Mouse (Mus musculus): ENCODE results near the gene Mcam. TPM values are rescaled to one million over a fixed set of nuclear protein-coding genes. Genes with fewer than 3 reads are reported as not detected.

The Mcam gene
- total RNA-seq (2021): 100 to 1,000 TPM; 156 to 169 TPM
- long read RNA-seq, experiment 1, transcript Mcam-201 (16 exons, 2,989 nt): major isoform, 20 of 65 reads
- long read RNA-seq, experiment 1, transcript Mcam-202 (15 exons, 2,772 nt): minor isoform, 11 of 65 reads
- long read RNA-seq, experiment 1, partial matches to known transcripts: 28 of 65 reads
- long read RNA-seq, experiment 1, other reads (novel, unspliced or antisense): 6 of 65 reads
- long read RNA-seq, experiment 2, transcript Mcam-202 (15 exons, 2,772 nt): minor isoform, 18 of 109 reads
- long read RNA-seq, experiment 2, transcript Mcam-201 (16 exons, 2,989 nt): major isoform, 44 of 109 reads
- long read RNA-seq, experiment 2, partial matches to known transcripts: 40 of 109 reads
- long read RNA-seq, experiment 2, other reads (novel, unspliced or antisense): 7 of 109 reads

DNA sequence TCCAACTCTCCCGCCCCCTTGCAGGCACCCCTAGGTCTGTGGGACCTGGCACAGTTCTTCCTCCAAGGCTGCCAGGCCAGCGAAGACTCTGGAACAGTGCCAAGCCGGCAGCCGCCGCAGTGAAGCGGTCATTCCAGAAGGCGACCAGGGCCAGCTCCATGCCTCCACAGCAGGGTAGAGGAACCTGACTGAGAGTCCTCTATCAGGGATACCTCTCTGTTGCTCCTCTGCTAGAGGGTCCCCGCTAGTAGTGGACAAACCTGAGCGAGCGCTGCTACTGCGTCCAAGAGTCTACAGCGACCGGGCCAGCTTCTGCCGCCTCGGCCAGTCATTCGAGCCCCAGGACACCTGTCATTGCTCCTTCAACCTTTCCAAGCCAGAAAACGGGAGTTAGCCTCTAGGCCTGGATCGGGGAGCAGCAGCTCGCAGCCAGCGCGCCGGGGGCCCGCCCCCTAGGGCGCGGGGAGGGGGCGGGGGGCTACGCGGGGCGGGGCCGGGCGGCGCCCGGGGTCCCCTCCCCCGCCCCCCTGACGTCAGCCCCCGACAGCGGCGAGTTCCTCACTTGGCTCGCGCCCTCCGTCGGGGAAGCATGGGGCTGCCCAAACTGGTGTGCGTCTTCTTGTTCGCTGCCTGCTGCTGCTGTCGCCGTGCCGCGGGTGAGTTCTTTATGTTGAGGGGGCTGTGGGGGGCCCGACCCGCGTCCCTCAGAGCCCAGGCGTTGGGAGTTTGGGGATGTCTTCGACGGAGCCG, at the start of gene Mcam:
Gene Mcam, plus strand, starts transcription at position 369 of the 750 bp plus-strand sequence.
- DNase-seq (ENCODE audit: low spot score in 2 of 2): peak; percentile 62 to 71

DNA sequence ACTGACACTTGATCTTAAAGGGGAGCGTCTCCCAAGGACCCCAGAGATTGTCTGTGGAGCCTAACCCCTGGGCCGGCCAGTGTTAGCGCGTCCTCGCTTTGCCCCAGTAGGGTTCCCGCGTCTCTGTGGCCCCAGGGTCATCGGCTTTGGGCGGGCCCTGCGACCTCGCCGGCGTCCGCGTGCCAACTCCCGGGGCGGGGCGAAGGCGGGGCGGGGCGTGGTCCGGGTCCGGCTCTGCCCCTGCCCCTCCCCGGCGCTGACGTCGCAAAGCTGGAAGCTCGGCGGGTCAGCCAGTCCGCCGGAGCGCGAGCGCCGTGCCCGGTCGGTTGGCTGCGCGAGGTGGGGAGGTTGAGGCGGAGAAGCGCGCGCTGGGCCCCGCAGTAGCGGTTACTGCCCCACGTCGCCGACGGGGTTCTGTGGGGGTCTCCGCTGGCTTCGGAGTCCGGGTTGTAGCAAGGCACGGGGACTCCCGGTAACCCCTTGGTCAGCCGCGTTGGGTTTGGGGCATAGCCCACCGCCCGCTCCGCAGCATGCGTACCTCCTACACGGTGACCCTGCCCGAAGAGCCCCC, 49.5 kb upstream of the Mcam start:
- DNase-seq (ENCODE audit: low spot score in 2 of 2): peak; percentile 90 to 92

DNA sequence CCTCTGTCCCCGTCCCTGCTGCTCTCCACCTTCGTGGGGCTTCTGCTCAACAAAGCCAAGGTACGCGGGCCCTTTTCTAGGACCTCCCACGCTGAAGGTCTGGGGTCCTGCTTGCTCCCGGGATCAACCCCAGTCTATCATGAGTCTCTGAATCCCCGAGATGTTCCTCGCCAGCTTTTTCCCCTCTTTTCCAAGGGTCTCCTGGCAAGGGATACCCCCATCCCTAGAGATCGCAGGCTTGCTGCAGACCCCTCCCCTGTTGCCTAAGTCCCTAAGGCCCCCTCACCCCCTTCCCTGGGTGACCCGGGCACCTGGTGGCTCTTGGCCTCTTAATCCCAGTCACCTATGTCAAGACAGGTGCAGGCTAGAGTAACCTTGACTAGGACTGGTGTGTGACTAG, 49.0 kb upstream of the Mcam start:
- no peak for DNase-seq (ENCODE audit: low spot score in 2 of 2)

DNA sequence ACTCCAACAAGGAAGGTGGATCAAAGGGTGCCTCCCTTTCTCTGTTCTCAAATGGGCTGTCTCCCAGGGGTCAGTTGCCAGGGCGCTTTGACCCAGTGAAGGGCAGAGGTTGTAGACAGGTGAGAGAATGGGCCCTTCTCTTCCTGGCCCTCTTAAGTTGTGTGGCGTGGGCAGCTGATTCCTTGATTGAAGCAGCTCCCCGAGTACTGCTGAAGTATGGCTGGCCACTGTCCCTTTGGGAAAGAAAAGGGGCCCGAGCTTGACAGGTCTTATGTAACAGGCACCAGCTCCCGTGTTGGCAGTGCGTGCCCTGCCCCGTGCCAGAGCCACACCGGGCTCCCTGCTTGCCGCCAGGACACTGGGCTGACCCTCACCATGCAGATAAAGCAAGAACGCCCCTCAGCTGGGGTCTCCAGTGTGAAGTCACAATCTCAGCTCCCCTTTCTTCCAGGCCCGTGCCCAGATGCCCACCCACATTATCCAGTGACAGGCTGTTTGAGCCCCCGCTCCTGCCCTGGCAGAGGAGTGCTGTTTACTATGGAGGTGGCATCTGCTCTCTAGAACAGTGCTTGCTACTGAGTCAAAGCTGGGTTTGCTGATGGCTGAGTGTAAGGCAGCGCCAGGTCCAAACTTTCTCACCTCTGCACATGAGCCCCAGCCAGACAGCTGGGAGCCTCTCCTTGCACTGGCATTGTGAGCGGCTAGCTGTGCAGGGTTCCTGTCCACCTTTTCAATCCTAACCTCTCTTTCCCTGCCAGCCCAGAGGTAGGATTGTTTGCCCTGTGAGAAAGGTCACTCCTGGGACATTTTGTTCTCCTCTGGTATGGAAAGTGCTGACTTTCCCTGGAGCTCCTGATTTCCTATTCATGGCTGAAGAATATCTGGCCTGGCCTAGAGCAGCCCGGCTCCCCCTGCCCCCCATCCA, 48.3 kb upstream of the Mcam start:
- no peak for DNase-seq (ENCODE audit: low spot score in 2 of 2)

DNA sequence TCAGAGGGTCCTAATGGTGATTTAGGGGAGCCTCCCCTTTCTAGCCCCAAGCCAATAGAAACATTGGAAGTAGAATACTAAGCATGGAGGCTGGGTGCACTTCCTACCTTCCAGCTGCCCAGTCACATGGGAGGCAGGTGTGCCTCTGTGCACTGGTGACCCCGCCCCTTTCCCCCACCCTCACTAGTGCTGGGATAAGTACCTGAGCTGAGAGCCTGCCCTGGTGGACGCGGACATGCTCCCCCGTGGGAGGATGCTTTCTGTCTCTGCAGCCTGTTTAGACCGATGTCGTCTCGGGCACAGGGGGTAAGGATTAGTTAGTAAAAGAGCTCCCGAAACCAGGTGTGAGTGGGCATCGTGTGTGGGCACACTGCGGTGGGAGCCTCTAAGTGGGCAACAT, 47.3 kb upstream of the Mcam start:
- DNase-seq (ENCODE audit: low spot score in 2 of 2): no peak

DNA sequence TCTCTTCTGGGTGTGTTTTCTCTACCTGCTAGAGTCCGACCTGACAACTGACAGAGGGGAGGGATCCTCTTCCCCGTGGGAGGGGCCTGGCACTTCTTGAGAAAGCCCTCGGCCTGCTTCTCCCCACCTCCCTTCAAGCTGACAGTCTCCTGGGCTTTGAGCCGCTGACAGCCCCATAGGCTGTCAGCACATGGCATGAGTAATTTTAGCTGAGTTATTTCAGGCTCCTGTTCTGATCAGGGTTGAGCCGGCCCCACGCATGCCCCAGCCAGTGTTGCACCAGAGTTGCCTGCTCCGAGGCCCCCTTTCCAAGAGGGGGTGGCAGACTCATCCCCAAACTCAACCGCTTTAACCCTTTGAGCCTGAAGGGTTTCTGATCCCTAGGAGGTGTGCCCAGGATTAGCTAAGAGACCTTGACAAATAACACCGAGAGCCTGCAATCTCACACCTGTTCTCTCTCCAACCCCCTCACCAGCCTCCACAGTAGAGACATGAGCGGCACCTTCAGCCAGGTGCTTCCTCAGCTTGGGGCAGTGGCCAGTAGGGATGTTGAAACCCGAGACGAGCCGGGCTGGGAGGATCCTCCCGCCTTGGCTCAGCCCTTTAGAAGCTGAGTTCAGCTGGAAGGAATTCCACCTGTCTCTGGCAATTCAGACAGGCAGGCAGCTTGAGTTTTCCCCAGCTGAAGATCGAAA, 46.4 kb upstream of the Mcam start:
- no peak for DNase-seq (ENCODE audit: low spot score in 2 of 2)

DNA sequence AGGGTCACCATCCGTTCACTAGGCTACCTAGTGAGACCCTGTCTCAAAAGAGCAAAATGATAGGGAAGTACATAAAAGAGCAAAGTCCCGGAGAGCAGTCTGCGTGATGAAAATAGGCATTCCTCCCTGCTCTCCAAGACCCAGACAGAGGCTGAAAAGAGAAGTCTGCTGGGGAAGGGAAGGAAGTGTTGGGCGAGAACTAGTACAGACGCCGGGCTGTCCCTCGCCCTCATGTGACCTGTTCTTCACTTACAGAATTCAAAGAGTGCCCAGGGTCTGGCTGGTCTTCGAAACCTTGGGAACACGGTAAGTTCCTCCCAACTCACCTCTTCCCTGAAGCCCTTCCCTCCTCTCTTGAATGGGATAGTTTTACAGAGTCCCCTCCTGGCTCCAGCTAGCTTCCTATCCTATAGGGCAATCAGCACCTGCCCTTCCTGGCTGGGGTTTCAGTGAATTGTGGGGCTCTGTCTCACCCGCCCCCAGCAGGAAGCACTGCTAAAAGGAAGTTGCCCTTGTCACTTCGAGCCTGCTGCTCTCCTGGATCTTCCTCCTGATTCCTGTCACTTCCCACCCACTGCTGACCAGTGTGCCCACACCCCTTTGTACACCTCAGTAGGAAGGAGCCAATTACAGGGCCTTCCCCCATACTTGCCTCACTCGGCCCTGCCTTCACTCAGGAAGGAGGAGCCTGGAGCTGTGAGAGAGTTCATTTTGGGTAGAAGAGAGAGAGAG, 45.2 kb upstream of the Mcam start:
- DNase-seq (ENCODE audit: low spot score in 2 of 2): no peak

DNA sequence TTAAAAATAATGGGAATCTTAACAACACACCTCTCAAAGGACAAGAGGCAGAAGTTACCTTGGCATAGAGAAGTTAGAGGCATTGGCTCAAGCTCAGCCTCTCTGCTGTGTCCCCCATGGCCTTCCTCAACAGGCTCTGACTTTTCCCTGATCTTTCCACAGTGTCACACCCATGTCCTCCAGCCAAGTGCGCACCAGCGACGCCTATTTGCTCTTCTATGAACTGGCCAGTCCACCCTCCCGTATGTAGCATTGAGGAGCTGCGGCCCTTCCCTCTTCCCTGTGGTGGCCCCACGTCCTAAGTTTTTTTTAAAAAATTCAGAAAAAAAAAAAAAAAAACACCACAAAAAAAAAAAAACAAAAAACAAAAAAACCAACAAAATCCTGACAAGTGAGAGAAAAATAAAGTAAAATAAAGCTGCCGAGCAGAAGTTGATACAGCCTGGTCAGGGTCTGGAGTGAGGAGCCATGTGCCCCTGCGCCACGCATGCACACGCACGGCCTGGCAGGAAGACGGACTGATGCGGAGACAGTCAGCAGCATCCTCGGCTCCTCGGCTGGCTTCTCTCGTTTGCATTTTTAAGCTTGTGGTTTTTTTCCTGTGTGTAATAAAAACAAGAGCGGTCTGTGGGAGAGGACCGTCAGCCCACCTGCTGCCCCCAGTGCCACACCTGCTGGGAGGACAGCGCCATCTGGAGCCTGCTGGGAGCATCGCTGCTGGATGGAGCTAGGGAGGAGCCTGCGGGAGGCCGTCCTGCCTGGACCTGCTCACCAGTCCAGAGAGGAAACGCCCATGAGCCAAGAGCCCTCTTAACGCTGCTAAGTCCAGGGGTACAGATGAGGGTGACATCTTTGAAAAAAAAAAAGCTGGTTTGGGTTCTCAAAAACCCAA, 40.4 kb upstream of the Mcam start:
- peak in 1 of 2 experiments; percentile 76 for DNase-seq (ENCODE audit: low spot score in 2 of 2)

DNA sequence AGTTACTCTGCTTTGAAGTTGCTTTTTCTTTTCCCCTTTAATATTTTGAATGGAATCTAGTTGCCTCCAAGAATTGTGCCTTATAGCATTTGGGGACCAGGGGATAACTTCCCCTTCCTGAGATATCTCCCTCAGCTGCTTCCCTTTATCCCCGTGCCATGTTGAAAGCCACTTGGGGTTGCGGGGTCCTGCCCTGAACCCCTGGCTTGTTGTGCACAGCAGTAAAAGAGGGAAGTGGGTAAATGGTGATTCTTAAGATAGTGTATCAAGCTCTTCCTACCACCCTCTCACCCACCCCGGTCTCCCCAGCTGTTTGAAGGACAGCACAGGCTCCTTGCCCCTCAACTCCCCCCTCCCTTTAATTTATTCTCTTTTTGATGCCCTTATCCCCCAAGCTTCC, 39.5 kb upstream of the Mcam start:
- no peak for DNase-seq (ENCODE audit: low spot score in 2 of 2)

DNA sequence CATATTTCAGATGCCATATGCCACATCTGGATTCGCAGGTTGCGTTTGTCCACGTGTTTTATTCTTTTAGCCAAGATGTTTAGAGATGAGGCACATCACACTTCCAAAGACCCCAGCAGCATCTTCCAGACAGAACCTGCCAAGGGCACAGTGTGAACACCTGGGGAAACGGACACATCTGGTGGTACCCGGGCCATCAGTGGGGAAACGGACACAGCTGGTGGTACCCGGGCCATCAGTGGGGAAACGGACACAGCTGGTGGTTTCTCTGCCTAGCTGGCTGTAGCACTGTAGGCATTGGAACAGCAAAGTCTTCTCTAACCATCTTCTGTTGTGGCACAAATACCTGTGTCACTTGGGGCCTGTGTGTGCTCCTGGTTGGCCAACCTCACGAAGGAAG, 38.5 kb upstream of the Mcam start:
- DNase-seq (ENCODE audit: low spot score in 2 of 2): no peak

DNA sequence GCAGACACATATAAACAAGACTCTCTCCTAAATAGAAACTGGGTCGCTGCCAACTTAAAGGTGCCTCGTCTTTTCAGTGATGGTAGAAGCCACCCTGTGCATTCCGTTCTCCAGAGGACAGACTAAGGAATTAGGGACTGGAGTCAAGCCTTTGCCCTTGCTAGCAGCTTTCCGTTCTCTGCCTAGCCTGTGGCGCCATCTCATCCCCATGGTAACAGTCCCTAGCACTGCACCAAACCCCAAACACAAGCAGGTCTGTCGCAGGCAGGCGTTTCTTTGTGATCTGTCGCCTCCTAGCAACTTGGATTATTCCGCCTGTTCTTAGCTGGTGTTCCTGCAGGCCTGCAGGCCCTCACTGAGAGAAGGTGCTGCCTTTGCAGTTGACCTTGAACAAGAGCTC, 37.7 kb upstream of the Mcam start:
- no peak for DNase-seq (ENCODE audit: low spot score in 2 of 2)

DNA sequence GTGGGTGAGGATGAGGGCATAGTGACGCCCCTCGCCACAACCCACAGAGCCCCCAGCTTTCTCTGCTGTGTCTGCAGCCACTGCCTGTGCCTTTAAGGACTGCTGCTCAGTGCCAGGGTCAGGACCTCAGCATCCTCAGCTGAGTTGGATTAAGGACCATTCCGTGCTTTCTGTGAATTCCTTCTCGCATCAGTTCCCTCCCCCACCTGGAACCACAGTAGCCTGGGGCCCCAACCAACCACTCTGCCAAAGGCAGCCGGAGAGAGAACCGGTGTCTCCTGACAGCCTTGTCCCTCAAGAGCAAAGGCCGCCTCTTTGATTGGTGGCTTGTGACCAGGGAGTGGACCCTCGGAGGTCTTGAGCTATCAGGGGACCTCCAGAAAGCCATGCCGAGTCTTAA, 32.8 kb upstream of the Mcam start, which contains the start of gene Mfrp:
Gene Mfrp, plus strand, starts transcription at position 240 of the 400 bp plus-strand sequence.
- no peak for DNase-seq (ENCODE audit: low spot score in 2 of 2)

DNA sequence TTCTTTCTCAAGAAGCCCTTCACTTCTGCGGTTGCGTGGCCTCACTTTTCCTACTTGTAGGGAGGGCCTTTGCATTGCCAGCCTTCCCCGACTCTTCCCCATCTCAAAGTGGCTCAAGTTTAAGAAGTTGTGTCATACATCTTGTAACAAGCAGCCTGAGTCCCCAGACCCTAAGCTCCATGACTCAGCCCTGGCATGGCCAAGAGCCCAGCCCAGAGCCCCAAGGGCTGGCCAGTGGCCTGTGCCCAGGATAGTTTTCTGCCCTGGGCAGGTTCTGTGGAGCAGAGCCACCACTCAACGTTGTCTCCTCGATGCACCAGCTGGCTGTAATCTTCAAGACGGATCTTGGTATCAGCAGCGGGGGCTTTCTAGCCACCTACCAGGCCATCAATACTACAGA, 29.4 kb upstream of the Mcam start:
- DNase-seq (ENCODE audit: low spot score in 2 of 2): no peak

DNA sequence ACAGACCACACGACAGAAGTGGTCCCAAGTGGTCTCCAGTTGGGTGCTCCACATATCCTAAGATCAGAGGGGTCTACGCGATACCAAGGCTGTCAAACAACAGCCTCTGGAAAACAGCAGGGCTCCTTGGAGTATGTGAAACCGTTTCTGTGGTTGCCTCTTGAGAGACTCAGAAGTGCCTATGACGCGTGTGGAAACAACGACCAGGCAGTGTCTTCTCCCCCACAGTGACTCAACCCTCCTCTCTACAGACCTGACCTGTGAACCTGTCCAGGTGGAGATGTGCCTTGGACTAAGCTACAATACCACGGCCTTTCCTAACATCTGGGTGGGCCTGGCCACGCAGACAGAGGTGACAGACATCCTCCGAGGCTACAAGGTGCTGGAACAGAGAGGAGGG, 28.5 kb upstream of the Mcam start:
- DNase-seq (ENCODE audit: low spot score in 2 of 2): no peak

DNA sequence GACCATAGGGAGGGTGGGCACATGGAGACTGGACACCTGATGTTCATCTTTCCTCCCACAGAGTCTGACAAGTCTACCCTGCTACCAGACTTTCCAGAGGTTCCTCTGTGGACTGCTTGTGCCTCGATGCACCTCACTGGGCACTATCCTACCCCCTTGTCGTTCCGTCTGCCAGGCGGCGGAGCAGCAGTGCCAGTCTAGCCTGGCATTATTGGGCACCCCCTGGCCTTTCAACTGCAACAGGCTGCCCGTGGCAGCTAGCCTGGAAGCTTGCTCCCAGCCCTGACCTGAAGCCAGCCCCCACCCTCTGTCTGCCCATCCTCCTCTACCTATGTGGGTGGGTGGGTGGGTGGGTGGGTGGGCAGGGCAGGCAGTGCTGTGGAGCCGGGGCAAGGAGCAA, 28.1 kb upstream of the Mcam start:
- no peak for DNase-seq (ENCODE audit: low spot score in 2 of 2)

DNA sequence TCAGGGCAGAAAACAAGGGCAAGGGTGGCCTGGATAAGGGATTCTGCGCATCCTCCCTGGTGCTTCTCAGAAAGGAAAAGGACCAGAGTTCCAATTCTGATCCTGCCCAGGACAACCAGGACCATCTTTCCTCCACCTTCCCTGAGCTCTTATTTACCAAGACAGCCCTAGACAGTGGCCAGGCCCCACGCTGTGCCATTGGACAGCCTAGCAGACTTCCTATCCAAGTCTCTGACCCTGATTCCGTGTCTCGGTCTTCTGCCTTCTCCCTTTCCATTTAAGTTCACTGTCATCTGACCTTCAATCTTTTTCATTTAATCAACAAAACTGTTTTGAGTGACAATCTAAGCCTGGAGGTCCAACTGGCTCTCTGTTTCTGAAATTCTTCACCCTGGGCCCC, 27.7 kb upstream of the Mcam start:
- DNase-seq (ENCODE audit: low spot score in 2 of 2): no peak

DNA sequence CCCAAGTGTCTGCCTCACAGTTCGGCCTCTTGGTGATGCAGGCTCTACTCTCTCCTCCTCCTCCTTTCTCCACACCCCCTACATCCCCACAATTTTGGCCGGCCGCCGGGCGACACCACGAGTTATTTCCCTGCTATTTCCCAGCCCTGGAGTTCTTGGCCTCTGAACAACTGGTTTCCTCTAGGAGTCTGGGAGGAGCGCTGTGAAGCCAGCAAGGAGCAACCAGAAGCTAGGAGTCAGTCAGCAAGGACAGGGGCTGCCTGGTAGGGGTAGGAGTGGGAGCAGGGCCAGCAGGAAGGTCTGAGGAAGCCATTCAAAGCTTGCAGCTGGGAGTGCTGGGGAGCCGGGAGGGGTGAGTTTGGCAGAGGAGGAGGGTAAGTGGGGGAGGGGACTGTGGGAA, 27.2 kb upstream of the Mcam start, which contains the start of gene C1qtnf5:
Gene C1qtnf5, plus strand, starts transcription at position 136 of the 400 bp plus-strand sequence.
- peak; percentile 83 to 92 for DNase-seq (ENCODE audit: low spot score in 2 of 2)

DNA sequence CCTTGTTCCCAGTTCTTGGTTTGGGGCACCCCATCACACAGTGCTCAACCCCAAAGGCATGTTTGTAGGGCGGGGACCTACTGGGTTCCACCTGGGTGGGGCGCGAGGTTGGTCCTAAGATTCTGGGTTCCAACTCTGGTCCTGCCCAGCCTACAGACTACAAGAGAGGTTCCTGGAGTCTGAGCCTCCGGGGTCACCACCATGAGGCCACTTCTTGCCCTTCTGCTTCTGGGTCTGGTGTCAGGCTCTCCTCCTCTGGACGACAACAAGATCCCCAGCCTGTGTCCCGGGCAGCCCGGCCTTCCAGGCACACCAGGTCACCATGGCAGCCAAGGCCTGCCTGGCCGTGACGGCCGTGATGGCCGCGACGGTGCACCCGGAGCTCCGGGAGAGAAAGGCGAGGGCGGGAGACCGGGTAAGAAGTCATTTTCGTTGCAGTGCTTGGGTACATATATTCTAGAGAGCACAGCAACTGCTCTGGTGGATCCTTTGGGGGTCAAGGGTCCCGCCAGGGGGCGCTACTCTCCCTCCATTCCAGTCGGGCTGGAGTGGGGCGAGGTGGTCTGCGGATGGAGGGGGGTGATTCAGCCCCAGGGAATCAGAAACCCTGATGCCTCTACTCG, 26.6 kb upstream of the Mcam start:
- DNase-seq (ENCODE audit: low spot score in 2 of 2): peak in 1 of 2 experiments; percentile 66
